Mouse (Mus musculus) thymus, postnatal 4 days (tissue): ENCODE results near the gene Alkbh2.

ENCODE experiments used
- DNase-seq: peaks from one replicate; pipeline ENCODE4 v3.0.0; 2021

The Alkbh2 gene

DNA sequence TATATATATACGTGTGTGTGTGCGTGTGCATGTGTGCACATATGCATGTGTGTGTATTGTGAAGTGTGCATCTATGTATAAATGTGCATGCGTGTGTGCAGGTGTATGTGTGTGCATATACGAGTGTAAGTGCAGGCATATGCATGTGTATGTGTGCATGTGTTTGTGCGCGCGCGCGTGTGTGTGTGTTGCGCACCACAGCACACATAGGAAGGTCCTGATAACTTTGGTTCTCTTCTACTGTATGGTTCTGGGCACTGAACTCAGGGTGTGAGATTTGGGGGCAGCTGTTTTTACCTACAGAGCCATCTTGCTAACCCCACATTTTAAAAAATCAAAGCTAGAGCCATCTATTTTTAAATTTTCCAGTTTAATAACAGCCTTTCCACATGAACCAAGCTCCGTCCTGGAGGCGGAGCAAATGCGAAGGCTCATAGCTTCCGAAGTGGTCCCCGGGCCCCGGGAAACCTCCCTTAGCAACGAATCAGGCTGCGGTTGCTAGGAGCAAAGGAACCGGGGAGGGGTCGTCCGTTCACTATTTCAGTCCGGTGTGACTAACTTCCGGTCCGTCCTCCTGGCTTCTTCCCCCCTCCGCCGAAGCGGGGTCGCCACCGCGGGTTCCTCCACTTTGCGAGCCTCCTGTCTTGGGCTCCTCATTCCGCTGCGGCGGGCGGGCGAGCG is 28.2 kb downstream of the Alkbh2 start:
- peak; percentile 93 for DNase-seq

DNA sequence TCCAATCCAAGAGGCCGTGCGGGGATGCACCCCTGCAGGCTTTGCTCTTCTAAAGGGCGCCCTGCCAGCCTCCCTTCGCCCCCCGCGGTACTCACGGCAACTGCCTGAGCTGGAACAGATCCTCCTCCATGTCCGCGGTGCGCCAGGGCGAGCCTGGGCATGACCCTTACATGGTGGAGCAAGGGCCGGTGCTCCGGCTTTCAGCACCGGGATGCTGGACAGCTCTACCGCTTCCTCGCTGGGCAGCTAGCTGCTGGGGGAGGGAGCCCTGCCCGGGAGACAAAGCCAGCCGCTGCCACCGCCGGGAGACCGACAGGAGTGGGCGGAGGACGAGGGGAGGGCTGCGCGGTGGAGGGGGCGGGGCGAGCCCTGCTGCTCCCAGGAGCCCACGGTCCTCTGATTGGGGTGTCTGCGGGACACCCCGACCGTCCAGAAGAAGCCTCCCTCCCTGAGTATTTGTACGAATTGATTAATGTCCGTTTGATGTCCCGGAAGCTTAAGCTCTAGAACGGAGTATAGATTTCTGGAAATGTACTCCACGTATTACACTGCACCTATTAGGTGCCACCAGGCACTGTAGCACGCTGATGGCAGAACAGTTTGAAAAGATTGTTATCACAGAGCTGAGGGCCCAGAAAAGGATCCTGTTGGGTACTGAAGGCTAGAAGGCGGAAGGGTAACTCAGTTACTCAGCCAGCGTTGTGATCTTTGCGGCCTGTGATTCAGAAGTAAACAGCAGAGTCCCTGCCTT is 36.8 kb downstream of the Alkbh2 start, which contains the start of gene Svop:
Gene Svop, minus strand, starts transcription at position 514 of the 751 bp plus-strand sequence.
- DNase-seq = peak; percentile 69

DNA sequence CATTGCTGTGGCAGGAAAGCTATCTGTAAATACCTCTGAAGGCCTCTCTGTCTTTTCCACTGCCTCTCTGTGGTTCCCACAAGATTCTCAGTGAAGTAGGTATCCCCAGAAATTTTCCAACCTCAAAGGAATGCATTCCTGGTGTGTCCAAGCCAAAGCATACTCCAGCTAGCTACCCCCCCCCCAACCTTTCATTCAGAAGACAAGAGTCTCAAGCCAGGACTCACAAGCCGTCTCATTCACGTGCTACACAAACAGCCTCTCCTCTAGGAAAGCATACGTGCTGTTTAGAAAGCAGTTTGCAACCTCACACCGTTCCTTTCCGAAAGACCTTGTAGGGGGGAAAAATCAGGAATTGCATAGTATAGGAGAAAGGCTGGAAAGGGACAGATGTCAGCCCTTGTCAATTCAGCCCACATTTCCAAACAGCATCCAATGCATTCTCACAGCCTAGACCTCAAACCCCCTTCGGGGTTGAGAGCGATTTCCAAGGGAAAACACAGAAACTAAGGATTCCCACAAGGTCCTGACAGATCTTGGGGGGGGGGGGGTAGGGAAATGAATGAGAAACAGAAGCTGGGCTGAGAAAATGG is 37.5 kb downstream of the Alkbh2 start:
- no peak for DNase-seq

DNA sequence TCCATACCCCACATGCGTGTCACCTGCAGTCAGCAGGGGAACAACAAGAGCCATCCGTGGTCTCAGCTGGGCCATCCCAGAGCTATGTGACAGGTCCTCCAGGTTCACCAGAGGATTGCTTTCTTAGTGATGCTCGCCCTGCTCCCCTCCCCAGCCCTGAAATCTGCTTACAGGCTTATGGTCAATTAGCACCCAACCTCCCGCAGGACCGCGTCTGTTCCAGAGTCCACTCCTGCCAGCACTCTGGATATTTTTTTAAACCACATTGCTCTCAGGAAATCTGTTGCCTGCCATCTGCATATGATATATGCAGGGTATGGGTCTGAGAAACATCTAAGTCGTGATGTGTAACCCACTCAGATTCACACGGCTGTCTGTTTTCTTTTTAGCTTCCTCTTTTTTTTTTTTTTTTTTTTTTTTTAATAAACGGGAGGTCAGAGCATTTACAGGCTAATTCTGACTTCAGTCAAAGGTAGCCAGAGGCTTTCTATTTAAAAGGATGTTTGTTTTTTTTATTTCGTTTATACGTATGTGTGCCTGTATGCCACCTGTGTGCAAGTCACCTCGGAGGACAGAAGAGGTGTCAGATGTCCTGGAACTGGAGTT is 40.0 kb downstream of the Alkbh2 start:
- no peak for DNase-seq

DNA sequence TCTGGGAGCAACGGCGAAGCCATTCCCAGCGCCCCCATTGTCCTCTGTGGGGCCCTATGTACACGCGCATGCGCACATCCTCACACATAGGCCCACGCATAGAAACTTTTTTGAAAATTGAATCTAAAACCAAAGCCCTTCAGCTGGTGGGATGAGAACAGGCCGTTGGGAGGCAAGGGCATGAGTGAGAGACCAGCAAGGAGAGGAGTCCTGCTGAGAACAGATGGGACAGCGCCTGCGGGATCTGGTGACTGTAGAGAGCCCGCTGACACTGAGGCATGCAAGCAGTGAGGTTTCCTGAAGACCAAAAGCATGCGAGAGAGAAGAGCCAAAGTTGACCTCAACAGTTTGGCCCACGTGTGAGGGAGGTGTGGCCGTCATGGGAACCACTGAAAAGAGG is 42.5 kb downstream of the Alkbh2 start:
- DNase-seq = no peak

DNA sequence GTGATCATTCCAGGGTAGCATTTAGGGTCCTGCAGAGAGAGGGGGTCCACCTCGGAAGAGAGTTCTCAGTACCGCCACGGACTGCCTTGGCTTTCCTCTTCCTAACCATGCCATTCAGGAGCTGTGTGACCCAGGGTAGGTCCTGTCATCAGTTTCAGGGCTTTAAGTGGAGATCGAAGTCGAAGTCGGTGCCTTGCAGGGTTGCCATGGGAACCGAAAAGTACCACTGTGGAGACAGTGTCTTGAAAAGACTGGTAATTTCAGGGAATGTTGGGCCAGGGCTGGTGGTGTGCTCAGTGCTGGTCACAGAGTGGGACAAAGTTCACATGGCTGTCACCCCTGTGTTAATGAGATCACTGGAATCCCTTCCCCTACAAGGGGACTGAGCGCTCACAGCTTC is 51.0 kb downstream of the Alkbh2 start:
- DNase-seq = no peak
